Mouse (Mus musculus) heart, postnatal 25 days (tissue): ENCODE measurements around the gene Gdf5. TPM values are rescaled to one million over a fixed set of nuclear protein-coding genes. Genes with fewer than 3 reads are reported as not detected.
"Not testable (repeated sequence)": the region's sequence is repeated elsewhere in the genome, so short reads cannot be mapped to it uniquely, and the experiment has no call there.

ENCODE experiments used
- DNase-seq: peaks from one replicate; pipeline ENCODE4 v3.0.0; 2022; ENCODE audit warnings: low spot score
- intact Hi-C: fragments of 180-260 bp; cut with DNase I; formaldehyde crosslinking; loops from one replicate; pipeline ENCODE4 v1.15.1; 2025
- total RNA-seq, 2 experiments: library from RNA; stranded (reverse); gene quantifications; 2 replicates each; pipeline ENCODE4 v1.2.3; 2021

Gene Gdf5
- total RNA-seq, 2 experiments from 2014 or later = not detected

- intact Hi-C loops = no loop called here
- no peak for DNase-seq
Observed at GRCm38 (mm10) chr2:155943463-155943862, 1.7 kb downstream of the Gdf5 start.

GRCm38 (mm10) chr2:155941697-155942442 lies 3.3 kb downstream of the Gdf5 start:
- intact Hi-C loops = no loop called here
- DNase-seq = no peak

DNA sequence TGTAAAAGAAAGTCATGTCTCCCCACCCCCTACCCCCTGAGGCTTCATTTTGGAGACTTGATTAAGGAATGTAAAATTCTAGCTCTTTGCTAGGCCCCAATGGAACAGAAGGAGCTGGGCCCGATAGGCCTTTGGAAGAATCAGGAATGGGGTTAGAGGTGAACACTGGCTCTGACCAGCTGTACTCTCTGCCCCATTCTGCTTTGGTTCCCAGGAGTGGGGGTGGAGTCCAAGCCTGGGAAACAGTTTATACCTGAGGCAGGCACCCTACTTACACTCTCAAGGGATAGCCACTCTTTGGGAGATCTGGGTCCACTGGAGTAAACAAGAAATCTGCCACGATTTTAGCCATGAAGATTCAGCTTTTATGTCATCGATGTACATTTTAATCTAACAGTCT lies 4.5 kb downstream of the Gdf5 start, which contains the start of gene Gm15557:
Gm15557 (plus strand) TSS at position 48 of the 400 bp plus-strand sequence.
- intact Hi-C loops = no loop called here
- DNase-seq = no peak

DNA sequence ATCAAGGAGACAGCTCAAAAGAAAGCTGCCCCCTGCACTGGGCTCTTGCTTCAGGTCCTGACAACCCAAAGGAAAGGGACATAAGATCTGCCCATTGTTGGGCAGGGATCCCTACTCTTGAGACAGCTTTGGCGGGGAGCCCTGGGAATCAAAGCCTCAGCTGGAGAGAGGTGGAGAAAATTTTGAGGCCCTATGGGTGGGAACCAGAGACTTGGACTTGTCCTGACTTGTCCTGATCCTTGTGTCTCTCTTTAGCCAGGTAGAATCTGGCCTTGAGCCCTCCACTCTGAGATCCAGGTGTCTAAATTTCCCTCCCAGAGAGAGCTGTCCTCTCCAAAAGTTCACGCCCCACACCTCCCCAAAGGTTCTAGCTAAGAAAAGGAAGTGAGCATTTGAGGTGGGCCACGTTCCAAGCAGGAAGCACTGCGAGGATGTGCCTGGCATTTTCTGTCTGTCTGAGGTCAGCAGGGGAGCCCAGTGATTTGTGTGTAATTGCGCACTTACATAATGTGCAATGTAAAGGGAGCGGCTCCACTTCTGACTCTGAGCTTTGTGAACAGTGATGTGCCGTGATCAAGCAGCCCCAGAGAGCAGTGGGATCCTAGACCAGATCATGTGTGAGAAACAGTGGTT lies 5.2 kb downstream of the Gdf5 start:
- DNase-seq = no peak
- intact Hi-C loops = no loop called here

DNA sequence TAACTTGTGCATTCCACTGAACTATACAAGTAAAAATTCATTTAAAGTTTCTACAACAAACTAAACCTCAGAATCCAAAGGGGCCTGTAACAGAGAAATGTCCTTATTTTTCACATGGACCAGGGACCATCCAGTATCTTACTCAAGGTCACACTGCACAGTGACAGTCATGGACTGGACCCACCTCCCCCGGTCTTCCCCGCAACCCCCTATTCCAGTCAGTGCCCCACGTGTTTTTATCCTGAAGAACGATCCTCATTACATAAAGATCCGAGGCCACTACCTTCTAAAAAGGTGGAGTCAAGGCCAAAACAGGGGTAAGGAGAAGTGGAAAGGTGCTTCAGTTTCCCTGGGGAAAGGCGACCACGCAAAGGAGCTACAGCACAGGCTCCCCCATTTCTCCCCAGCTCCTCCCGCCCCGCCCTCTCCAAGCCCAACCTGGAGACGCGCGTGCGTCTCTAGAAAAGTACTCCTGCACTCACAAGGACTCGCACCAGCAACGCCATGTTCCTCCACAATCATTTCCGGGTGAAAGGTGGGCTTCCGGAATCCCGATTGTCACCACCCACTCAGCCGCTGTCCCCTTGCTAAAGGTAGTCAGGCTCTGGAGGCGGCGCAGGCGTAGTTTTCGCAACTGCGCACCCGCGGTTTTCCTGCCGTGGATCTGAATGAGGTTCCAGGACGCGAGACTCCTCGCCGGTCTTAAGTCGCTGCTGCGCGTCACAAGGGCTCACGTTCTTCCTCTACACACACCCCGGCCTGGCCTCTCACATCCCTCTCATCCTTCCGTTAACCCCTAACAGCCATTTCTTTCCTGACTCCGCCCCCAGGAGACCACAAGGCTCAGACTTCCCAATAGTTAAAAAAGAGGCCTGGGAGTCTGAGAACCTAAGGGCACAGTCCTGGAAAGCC lies 15.4 kb downstream of the Gdf5 start, which contains the start of gene Uqcc1:
Uqcc1 (minus strand) TSS at position 780 of the 912 bp plus-strand sequence.
- intact Hi-C loops = no loop called here
- peak; percentile 82 for DNase-seq

DNA sequence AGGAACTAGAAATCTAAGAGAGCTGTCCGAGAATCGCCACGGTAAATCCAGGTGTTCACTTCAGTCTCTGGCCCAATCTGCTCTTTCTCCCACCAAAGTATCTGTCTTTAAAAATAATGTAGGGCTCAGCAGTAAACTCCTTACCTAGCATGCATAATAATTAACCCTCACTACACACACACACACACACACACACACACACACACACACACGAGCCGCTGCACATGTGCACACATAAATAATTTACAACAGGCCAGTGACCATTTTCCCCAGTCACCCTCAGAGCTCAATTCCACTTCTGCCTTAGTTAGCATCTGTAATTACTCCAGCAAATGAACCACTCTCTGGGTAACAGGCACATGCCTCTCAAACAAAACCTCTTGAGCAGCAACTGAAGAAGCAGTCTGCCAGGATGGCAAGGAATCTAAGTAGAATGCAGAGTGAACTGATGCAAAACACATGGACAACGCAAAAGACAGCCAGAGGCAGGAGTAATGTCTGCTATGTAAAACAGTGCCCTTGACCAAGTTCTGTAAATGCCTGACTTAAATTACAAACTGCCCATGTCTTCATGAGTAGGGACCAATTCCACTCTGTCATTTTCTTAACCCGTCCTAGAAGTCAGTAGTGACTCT lies 16.3 kb downstream of the Gdf5 start:
- intact Hi-C loops = no loop called here

GRCm38 (mm10) chr2:155925213-155925612 lies 20.0 kb downstream of the Gdf5 start:
- intact Hi-C loops, DNase-seq: not testable (repeated sequence)

More for the DNA sequence above, 16.3 kb downstream of the Gdf5 start:
- DNase-seq = no peak

DNA sequence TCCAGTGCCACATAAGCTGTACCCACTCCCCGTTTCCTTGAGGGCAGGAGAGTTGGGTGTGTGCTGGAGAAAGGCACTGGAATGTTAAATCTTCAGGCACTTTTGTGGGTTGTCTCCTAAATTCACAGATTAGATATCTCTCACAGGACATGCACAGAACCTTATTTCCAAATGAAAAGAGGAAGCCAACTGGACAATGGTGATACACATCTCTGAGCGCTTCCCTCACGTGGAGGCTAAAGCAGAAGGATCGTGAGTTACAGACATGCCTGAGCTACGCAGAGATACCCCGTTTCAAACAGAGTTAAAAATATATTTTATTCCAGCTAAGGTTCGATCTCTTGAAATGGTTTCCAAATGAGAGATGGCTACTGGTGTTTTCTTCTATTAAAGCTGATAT lies 22.0 kb downstream of the Gdf5 start:
- no peak for DNase-seq
- intact Hi-C loops = no loop called here

- intact Hi-C loops = no loop called here
Observed at GRCm38 (mm10) chr2:155914684-155915083, 30.5 kb downstream of the Gdf5 start.

DNA sequence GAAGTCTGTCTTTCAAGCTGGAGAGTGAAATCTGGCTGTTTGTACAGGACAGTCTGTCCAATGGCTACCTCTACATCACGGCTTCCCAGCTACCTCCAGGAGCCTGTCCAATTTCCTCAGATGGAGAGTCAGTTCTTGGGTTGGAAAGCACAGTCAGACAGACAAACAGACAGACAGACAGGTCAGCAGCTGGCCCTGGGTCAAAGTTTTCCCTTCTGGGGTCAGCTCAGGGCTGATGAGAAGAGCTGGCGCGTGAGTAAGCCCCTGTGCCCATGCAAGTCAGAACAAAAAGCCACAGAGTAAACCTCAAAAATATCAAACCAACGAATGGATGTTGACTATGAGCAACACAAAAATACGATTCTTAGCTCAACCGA lies 41.5 kb downstream of the Gdf5 start:
- intact Hi-C loops = no loop called here
- DNase-seq = no peak

More at GRCm38 (mm10) chr2:155914684-155915083, 30.5 kb downstream of the Gdf5 start:
- no peak for DNase-seq

DNA sequence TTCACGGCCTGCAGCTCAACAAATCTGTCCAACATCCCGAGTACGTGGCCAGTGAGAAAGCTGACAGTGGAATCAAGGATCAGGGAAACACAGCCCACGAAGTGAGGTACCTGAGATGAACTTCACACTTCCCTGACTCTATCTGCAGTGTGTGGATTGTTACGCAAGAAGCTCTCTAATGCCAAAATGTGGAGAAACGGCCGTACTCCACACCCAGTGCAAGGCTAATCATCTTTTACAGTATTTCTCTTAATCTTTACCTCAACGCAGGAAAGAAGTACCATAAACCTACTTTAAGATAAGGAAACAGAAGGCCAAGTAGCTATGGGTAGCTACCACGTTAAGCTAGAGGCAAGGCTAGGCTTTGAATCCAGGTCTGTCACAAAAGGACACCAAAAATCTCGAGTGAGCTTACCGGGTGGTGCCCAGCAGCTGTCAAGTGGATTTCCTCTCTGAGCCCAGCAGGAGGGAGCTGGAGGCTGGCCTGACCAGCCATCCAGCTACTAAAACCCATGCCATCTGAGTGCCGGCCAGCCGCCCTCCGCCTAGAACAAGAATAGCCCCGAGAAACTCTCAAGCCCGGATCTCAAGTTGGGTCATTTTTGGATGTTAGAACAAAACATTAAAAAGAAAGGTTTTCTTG lies 42.1 kb downstream of the Gdf5 start:
- intact Hi-C loops = no loop called here
- peak; percentile 20 for DNase-seq

GRCm38 (mm10) chr2:155895046-155895735 lies 50.0 kb downstream of the Gdf5 start:
- DNase-seq = no peak
- intact Hi-C loops = no loop called here

DNA sequence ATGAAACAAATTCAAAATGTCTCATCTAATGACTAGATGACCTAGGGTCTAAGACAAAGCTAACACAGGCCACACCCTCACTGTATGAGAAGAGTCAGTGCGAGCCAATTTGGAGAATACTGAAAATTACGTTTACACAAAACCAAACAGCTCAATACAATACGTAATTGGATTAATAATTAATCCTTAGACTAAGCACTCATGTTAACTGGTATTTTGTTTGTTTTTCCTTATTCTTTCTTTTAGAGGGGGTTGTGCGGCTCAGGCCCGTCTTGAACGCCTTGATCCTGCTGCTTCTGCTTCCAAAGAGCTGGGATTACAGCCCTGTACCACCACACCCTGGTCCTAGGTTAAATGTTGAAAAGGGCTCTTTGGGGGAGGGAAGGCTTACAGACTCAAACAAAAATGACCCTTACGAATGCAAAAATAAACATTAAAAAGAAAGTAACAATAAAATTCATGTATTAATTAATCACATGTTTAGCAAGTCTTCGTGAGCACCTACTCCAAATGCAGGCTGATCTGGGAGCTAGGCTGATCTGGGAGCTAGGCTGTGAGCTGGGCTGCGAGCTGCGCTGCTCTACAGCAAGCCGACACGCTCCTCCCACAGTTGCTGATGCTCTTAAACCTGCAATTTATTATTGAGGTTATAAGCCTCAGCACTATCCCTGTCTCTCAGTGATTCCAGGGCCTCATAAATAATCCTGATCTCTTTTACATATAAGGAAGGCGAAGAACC lies 50.7 kb downstream of the Gdf5 start:
- intact Hi-C loops = no loop called here
- DNase-seq = no peak

Other genes starting within 250 kb of the Gdf5 start
- gene Edem2, start 215.9 kb downstream of the Gdf5 start, total RNA-seq = 1 to 10 TPM; 7.0 to 7.1 TPM
- gene Gm17581, start 209.5 kb downstream of the Gdf5 start, total RNA-seq = not detected
- gene Procr, start 194.2 kb downstream of the Gdf5 start, total RNA-seq = 1 to 10 TPM; 3.5 to 4.7 TPM
- under 1 TPM in 1 of 2 experiments, not detected in 1; 0.08 TPM for gene Mmp24, start 170.0 kb downstream of the Gdf5 start, total RNA-seq
- 10 to 100 TPM; 24.8 to 25.7 TPM for gene BC029722, start 125.9 kb downstream of the Gdf5 start, total RNA-seq
- 10 to 100 TPM; 51.1 to 52.0 TPM for gene Eif6, start 118.4 kb downstream of the Gdf5 start, total RNA-seq
- not detected for gene Fam83c, start 110.5 kb downstream of the Gdf5 start, total RNA-seq
- 100 to 1,000 TPM; 248 to 268 TPM for gene Uqcc1, start 15.1 kb downstream of the Gdf5 start, total RNA-seq
- gene Gm15557, start 4.6 kb downstream of the Gdf5 start, total RNA-seq = not detected
- gene Cep250, start 11.1 kb upstream of the Gdf5 start, total RNA-seq = 1 to 10 TPM; 4.9 to 5.7 TPM
- gene 6430550D23Rik, start 62.6 kb upstream of the Gdf5 start, total RNA-seq = under 1 TPM; 0.10 to 0.61 TPM
- 10 to 100 TPM; 59.4 to 62.7 TPM for gene Ergic3, start 62.7 kb upstream of the Gdf5 start, total RNA-seq
- not detected for gene Fer1l4, start 107.6 kb upstream of the Gdf5 start, total RNA-seq
- gene Spag4, start 119.8 kb upstream of the Gdf5 start, total RNA-seq = 1 to 10 TPM in 1 of 2 experiments, under 1 TPM in 1; 0.75 to 1.4 TPM
- gene Cpne1, start 166.6 kb upstream of the Gdf5 start, total RNA-seq = 10 to 100 TPM; 15.6 to 18.4 TPM
- 10 to 100 TPM; 13.2 to 14.2 TPM for gene Rbm12, start 166.6 kb upstream of the Gdf5 start, total RNA-seq
- 10 to 100 TPM; 10.3 to 12.9 TPM for gene Gm28036, start 181.7 kb upstream of the Gdf5 start, total RNA-seq
- gene Romo1, start 198.7 kb upstream of the Gdf5 start, total RNA-seq = 100 to 1,000 TPM; 324 to 347 TPM
- gene Nfs1, start 198.8 kb upstream of the Gdf5 start, total RNA-seq = 10 to 100 TPM; 81.0 to 81.3 TPM
- 100 to 1,000 TPM; 140 to 164 TPM for gene Rbm39, start 234.9 kb upstream of the Gdf5 start, total RNA-seq